Mouse (Mus musculus): ENCODE data around the gene Olig1. TPM values are rescaled to one million over a fixed set of nuclear protein-coding genes. Genes with fewer than 3 reads are reported as not detected.

Olig1 gene
- total and polyA plus RNA-seq, 3 experiments, result not detected

DNA sequence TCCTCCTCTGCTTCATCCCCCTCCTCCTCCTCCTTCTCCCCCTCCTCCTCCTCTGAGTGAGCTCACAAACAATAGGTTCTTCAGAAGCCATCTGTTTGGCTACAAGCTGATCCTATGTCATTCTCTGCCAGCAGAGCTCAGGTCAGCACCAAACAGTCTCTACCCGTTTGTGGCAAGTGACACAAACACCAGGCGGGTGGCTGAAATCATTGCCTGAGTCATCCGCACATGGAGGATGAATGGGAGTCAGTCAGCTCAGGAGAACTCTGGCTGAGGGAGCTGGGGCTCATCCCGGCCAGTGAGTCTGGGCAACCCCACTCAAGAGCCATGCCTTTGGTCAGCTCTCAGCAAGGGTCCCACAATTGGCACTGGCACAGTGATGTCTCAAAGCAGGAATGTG is 10.9 kb downstream of the Olig1 start:
- Histone ChIP-seq H3K9me3 (replicated peaks; ENCODE audit: insufficient read depth, low read length) (no peaks in the 10 kb centered on the region), H3K9ac (ENCODE audit: control insufficient read depth, low read depth, low read length, poor library complexity, severe bottlenecking) (no peak overlapping the region), H3K36me3 (ENCODE audit: control insufficient read depth in 1 of 2, insufficient read depth in 2 of 2, low read length in 2 of 2) (no peaks in the 10 kb centered on the region), H3K27me3 (ENCODE audit: control insufficient read depth in 1 of 2, insufficient read depth in 2 of 2, low read length in 2 of 2) (peaks cover 0 to 7% of the 10 kb centered on the region in 2 experiments; a peak in 3 of 4 replicates), H3K4me1 (ENCODE audit: control insufficient read depth in 1 of 2, insufficient read depth in 2 of 2, low read length in 2 of 2) (no peaks in the 10 kb centered on the region), H3K27ac (ENCODE audit: control insufficient read depth, low read depth, low read length) (no peak overlapping the region), H3K79me2 (ENCODE audit: control insufficient read depth, insufficient read depth, low read length, poor library complexity) (no peaks in the 10 kb centered on the region), H3K4me3 (ENCODE audit: control insufficient read depth in 1 of 2, insufficient read depth in 1 of 2, low read depth in 2 of 2, low read length in 2 of 2) (no peak overlapping the region)
- TF ChIP-seq MYC (IDR thresholded peaks at IDR 0.05; ENCODE audit: low read depth, low read length) (no peak), RAD21 (IDR thresholded peaks at IDR 0.05; ENCODE audit: low read depth, low read length) (no peak), JUND (IDR thresholded peaks at IDR 0.05; ENCODE audit: low read depth, low read length) (no peak), NRF1 (IDR thresholded peaks at IDR 0.05; ENCODE audit: insufficient read depth, low read depth, low read length, poor library complexity, severe bottlenecking) (no peak), NELFE (IDR thresholded peaks at IDR 0.05; ENCODE audit: low read depth, low read length) (no peak), ELF1 (IDR thresholded peaks at IDR 0.05; ENCODE audit: low read depth, low read length) (no peak), MXI1 (IDR thresholded peaks at IDR 0.05; ENCODE audit: low read depth, low read length) (no peak), CTCF (IDR thresholded peaks at IDR 0.05 in 2 of 3, conservative IDR thresholded peaks at IDR 0.05 in 1 of 3; ENCODE audit: control insufficient read depth in 1 of 3, insufficient read depth in 1 of 3, low read depth in 2 of 3, low read length in 3 of 3, poor library complexity in 1 of 3, severe bottlenecking in 1 of 3) (no peak), MYB (IDR thresholded peaks at IDR 0.05; ENCODE audit: low read depth, low read length) (no peak)
- no peak for DNase-seq (ENCODE audit: low read depth, low spot score)

- H3K27ac ChIP-seq (ENCODE audit: control insufficient read depth, low read depth, low read length), result no peak overlapping the region
- DNase-seq (ENCODE audit: low read depth, low spot score), result no peak
- no peaks in the 10 kb centered on the region for H3K36me3 ChIP-seq (ENCODE audit: control insufficient read depth in 1 of 2, insufficient read depth in 2 of 2, low read length in 2 of 2)
- peaks cover 0 to 5% of the 10 kb centered on the region in 2 experiments; a peak in 1 of 4 replicates for H3K4me1 ChIP-seq (ENCODE audit: control insufficient read depth in 1 of 2, insufficient read depth in 2 of 2, low read length in 2 of 2)
- H3K9me3 ChIP-seq (replicated peaks; ENCODE audit: insufficient read depth, low read length), result no peaks in the 10 kb centered on the region
- no peaks in the 10 kb centered on the region for H3K79me2 ChIP-seq (ENCODE audit: control insufficient read depth, insufficient read depth, low read length, poor library complexity)
- peaks cover 15 to 19% of the 10 kb centered on the region in 2 experiments for H3K27me3 ChIP-seq (ENCODE audit: control insufficient read depth in 1 of 2, insufficient read depth in 2 of 2, low read length in 2 of 2)
- H3K4me3 ChIP-seq (ENCODE audit: control insufficient read depth in 1 of 2, insufficient read depth in 1 of 2, low read depth in 2 of 2, low read length in 2 of 2), result no peak overlapping the region
- no peak overlapping the region for H3K9ac ChIP-seq (ENCODE audit: control insufficient read depth, low read depth, low read length, poor library complexity, severe bottlenecking)
- TF ChIP-seq ZNF384 (IDR thresholded peaks at IDR 0.05; ENCODE audit: low read depth, low read length), result no peak
- TF ChIP-seq RAD21 (IDR thresholded peaks at IDR 0.05; ENCODE audit: low read depth, low read length), result no peak
- no peak for TF ChIP-seq ZKSCAN1 (IDR thresholded peaks at IDR 0.05; ENCODE audit: low read depth, low read length)
- no peak for TF ChIP-seq MAX (IDR thresholded peaks at IDR 0.05; ENCODE audit: low read length)
Measured at GRCm38 (mm10) chr16:91292080-91292479, 22.5 kb downstream of the Olig1 start.

GRCm38 (mm10) chr16:91292719-91293333 is 23.3 kb downstream of the Olig1 start:
- TF ChIP-seq UBTF (IDR thresholded peaks at IDR 0.05; ENCODE audit: borderline replicate concordance, insufficient read depth, low read depth, low read length), result no peak
- TF ChIP-seq ELF1 (IDR thresholded peaks at IDR 0.05; ENCODE audit: low read depth, low read length), result no peak
- TF ChIP-seq POLR2A (IDR thresholded peaks at IDR 0.05; ENCODE audit: control insufficient read depth in 1 of 2, insufficient read depth in 1 of 2, low read depth in 1 of 2, low read length in 2 of 2, poor library complexity in 1 of 2), result no peak
- no peak for TF ChIP-seq GABPA (IDR thresholded peaks at IDR 0.05; ENCODE audit: low read depth, low read length)
- TF ChIP-seq HCFC1 (IDR thresholded peaks at IDR 0.05; ENCODE audit: low read depth, low read length), result no peak
- TF ChIP-seq E2F4 (IDR thresholded peaks at IDR 0.05; ENCODE audit: borderline replicate concordance, low read depth, low read length), result no peak
- TF ChIP-seq MXI1 (IDR thresholded peaks at IDR 0.05; ENCODE audit: low read depth, low read length), result no peak
- Histone ChIP-seq H3K27ac (ENCODE audit: control insufficient read depth, low read depth, low read length) (no peak overlapping the region), H3K9ac (ENCODE audit: control insufficient read depth, low read depth, low read length, poor library complexity, severe bottlenecking) (no peak overlapping the region), H3K4me3 (ENCODE audit: control insufficient read depth in 1 of 2, insufficient read depth in 1 of 2, low read depth in 2 of 2, low read length in 2 of 2) (no peak overlapping the region), H3K9me3 (replicated peaks; ENCODE audit: insufficient read depth, low read length) (no peaks in the 10 kb centered on the region), H3K27me3 (ENCODE audit: control insufficient read depth in 1 of 2, insufficient read depth in 2 of 2, low read length in 2 of 2) (peaks cover 15 to 19% of the 10 kb centered on the region in 2 experiments), H3K36me3 (ENCODE audit: control insufficient read depth in 1 of 2, insufficient read depth in 2 of 2, low read length in 2 of 2) (no peaks in the 10 kb centered on the region), H3K4me1 (ENCODE audit: control insufficient read depth in 1 of 2, insufficient read depth in 2 of 2, low read length in 2 of 2) (peaks cover 0 to 5% of the 10 kb centered on the region in 2 experiments; a peak in 1 of 4 replicates), H3K79me2 (ENCODE audit: control insufficient read depth, insufficient read depth, low read length, poor library complexity) (no peaks in the 10 kb centered on the region)
- DNase-seq (ENCODE audit: low read depth, low spot score), result no peak

All from MEL (cell line).